Mouse (Mus musculus): Measurements from ENCODE around the gene Gli3.

DNA sequence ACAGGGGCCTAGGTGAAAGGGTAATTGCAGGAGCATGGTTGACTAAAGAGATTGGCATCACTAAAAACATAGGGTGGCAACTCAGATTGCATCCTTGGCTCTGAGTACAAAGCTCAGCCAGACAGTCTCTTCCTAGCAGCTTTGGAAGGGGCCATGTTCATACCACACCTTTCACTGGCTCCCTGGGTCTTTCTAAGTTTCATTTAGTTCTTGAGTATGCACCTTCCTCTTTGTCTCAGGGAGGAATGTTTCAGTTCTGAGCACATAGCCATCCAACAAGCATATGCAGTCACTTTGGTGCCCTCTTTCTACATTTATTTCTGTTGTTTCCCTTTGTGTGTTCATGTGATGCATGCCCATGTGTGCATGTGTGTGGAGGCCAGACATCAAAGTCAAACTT lies 212.4 kb downstream of the Gli3 start:
- TF ChIP-seq CTCF (IDR thresholded peaks at IDR 0.05; ENCODE audit: low read depth, low read length) (no peak), POLR2A (IDR thresholded peaks at IDR 0.05; ENCODE audit: borderline replicate concordance, low read depth, low read length) (no peak)

All from bone marrow macrophage, adult 2 months (primary cell).